Mouse (Mus musculus): ENCODE data around the gene Chtf18.

DNA sequence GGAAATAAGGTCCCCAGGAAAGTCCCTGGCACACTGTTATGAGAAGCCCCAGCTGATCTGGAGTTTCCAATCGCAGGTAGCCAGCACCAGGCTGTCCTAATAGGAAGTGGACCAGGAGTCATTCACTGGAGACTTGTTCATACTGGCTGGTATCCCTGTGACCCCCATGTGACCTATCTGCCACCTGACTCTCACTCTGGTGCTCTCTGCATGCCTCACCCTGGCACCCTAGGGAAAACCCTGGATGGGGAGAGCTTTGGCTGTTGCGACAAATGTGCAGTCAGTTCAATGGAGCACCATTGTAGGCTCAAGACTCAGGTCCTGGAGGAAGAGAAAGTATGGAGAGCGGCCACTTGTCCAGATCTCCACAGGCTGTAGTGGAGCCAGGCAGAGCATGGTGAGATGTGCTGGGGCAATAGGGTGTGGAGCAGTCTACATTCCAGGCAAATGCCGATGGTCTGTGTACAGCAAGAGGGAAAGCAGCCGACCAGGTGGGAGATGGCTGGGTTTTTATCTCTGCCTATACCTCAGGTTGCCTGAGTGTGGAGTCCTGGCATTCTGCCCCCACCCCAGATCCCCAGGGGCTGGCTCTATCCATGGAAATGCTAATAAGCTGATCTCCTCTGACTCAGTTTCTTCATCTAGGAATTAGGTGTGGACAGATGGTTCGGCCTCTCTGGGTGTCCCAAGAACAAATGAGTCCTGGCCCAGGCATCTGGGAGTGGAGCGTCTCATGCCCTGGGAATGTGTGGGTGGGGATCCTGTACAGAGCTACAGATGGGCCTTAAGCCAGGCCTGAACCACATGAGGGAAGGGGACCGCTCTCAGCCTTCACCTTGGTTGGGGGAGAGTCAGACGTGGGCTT, 29.4 kb upstream of the Chtf18 start:
- TF ChIP-seq CTCF (IDR thresholded peaks at IDR 0.05; ENCODE audit: low read depth, low read length), result no peak
- TF ChIP-seq POLR2A (IDR thresholded peaks at IDR 0.05; ENCODE audit: extremely low read depth, insufficient read depth, low read length), result no peak

Data from liver, adult 2 months (tissue).